Mouse (Mus musculus): ENCODE measurements around the gene Cadps2. TPM values are rescaled to one million over a fixed set of nuclear protein-coding genes. Genes with fewer than 3 reads are reported as not detected.

Gene Cadps2
- total RNA-seq, 4 experiments from 2014 or later, result 1.6 to 11.2 (median 6.4) TPM

GRCm38 (mm10) chr6:23356141-23356540 lies 483.1 kb downstream of the Cadps2 start:
- no peak for DNase-seq

- no peak for DNase-seq
Measured at GRCm38 (mm10) chr6:23353480-23353879, 485.7 kb downstream of the Cadps2 start.

GRCm38 (mm10) chr6:23337411-23338063 lies 501.7 kb downstream of the Cadps2 start:
- no peak for DNase-seq

- DNase-seq, result no peak
Measured at GRCm38 (mm10) chr6:23314945-23315344, 524.3 kb downstream of the Cadps2 start.

- DNase-seq, result no peak
Measured at GRCm38 (mm10) chr6:23314291-23314690, 524.9 kb downstream of the Cadps2 start.

GRCm38 (mm10) chr6:23306046-23306445 lies 533.2 kb downstream of the Cadps2 start:
- no peak for DNase-seq

- no peak for DNase-seq
Measured at GRCm38 (mm10) chr6:23298596-23298995, 540.6 kb downstream of the Cadps2 start.

GRCm38 (mm10) chr6:23294685-23295084 lies 544.5 kb downstream of the Cadps2 start:
- DNase-seq, result no peak

GRCm38 (mm10) chr6:23288752-23289151 lies 550.5 kb downstream of the Cadps2 start:
- no peak for DNase-seq

- no peak for DNase-seq
Measured at GRCm38 (mm10) chr6:23281514-23281820, 557.8 kb downstream of the Cadps2 start.

GRCm38 (mm10) chr6:23280811-23281513 lies 558.3 kb downstream of the Cadps2 start:
- DNase-seq, result no peak

- no peak for DNase-seq
Measured at GRCm38 (mm10) chr6:23273483-23273882, 565.7 kb downstream of the Cadps2 start.

GRCm38 (mm10) chr6:23272979-23273378 lies 566.2 kb downstream of the Cadps2 start:
- DNase-seq, result no peak

- DNase-seq, result no peak
Measured at GRCm38 (mm10) chr6:23272542-23272941, 566.7 kb downstream of the Cadps2 start.

- DNase-seq, result no peak
Measured at GRCm38 (mm10) chr6:23260738-23261050, 578.5 kb downstream of the Cadps2 start.

- no peak for DNase-seq
Measured at GRCm38 (mm10) chr6:23260016-23260737, 579.0 kb downstream of the Cadps2 start.

- DNase-seq, result no peak
Measured at GRCm38 (mm10) chr6:23257981-23258380, 581.2 kb downstream of the Cadps2 start.

- no peak for DNase-seq
Measured at GRCm38 (mm10) chr6:23255161-23255560, 584.1 kb downstream of the Cadps2 start.

- no peak for DNase-seq
Measured at GRCm38 (mm10) chr6:23254644-23255043, 584.6 kb downstream of the Cadps2 start.

GRCm38 (mm10) chr6:23253353-23254311 lies 585.6 kb downstream of the Cadps2 start:
- no peak for DNase-seq

- no peak for DNase-seq
Measured at GRCm38 (mm10) chr6:23252196-23253135, 586.8 kb downstream of the Cadps2 start.
